Mouse (Mus musculus) midbrain, postnatal 0 days (tissue): ENCODE measurements around the gene Cryzl2. TPM values are rescaled to one million over a fixed set of nuclear protein-coding genes. Genes with fewer than 3 reads are reported as not detected.

ENCODE experiments used
- ATAC-seq: fragments of 200-750 bp; cut with Nextera tagmentation; 2 replicates; pipeline ENCODE4 v1.8.0; 2017; ENCODE audit warnings: moderate number of reproducible peaks, mild to moderate bottlenecking, moderate TSS enrichment, moderate library complexity; ENCODE audit not compliant: low FRiP score
- DNase-seq: peaks from one replicate; pipeline ENCODE4 v3.0.0-alpha.2; 2015; ENCODE audit warnings: low spot score
- H3K27ac ChIP-seq: fragments of 300-500 bp; sonication (generic); 2 replicates; pipeline ENCODE4 v1.5.1; 2014; ENCODE audit warnings: low read depth, mild to moderate bottlenecking, low read length, mixed read lengths
- H3K27me3 ChIP-seq: fragments of 300-500 bp; sonication (generic); 2 replicates; pipeline ENCODE4 v1.6.1; 2014; ENCODE audit warnings: low read length, control low read depth, mixed read lengths; ENCODE audit not compliant: insufficient read depth
- H3K36me3 ChIP-seq: fragments of 300-500 bp; sonication (generic); 2 replicates; pipeline ENCODE4 v1.6.1; 2014; ENCODE audit warnings: low read length, control low read depth, mixed read lengths; ENCODE audit not compliant: insufficient read depth
- H3K4me1 ChIP-seq: fragments of 300-500 bp; sonication (generic); 2 replicates; pipeline ENCODE4 v1.6.1; 2014; ENCODE audit warnings: mild to moderate bottlenecking, control low read depth, antibody characterized with exemption, low read length, mixed read lengths; ENCODE audit not compliant: insufficient read depth
- H3K4me2 ChIP-seq: fragments of 300-500 bp; sonication (generic); 2 replicates; pipeline ENCODE4 v1.6.1; 2014; ENCODE audit warnings: low read depth, mild to moderate bottlenecking, low read length, mixed read lengths; ENCODE audit not compliant: poor library complexity, severe bottlenecking
- H3K4me3 ChIP-seq: fragments of 300-500 bp; sonication (generic); 2 replicates; pipeline ENCODE4 v1.5.1; 2014; ENCODE audit warnings: low read depth, mild to moderate bottlenecking, low read length, moderate library complexity
- H3K9ac ChIP-seq: fragments of 300-500 bp; sonication (generic); replicated peaks from 2 replicates; pipeline ENCODE4 v1.6.1; 2014; ENCODE audit warnings: mild to moderate bottlenecking, low read length, moderate library complexity, mixed read lengths; ENCODE audit not compliant: poor library complexity, severe bottlenecking
- H3K9me3 ChIP-seq: fragments of 300-500 bp; sonication (generic); 2 replicates; pipeline ENCODE4 v1.6.1; 2016; ENCODE audit warnings: low read length, control low read depth
- CTCF ChIP-seq: IDR thresholded peaks from 2 replicates; pipeline ENCODE4 v1.5.1; 2016; ENCODE audit warnings: antibody characterized with exemption, mild to moderate bottlenecking
- WGBS: fragments of 180-500 bp; shearing (Covaris S2); extraction: QIAGEN DNeasy Blood & Tissue Kit; methylation state at CpG from one replicate; pipeline ENCODE4 v1.1.7; 2014; 5-methylcytosine and 5-hydroxymethylcytosine counted together
- polyA plus RNA-seq: library from polyadenylated mRNA; unstranded; fragments of >200 nt; fragmentation: Nextera tagmentation; extraction: Ambion mirVana; gene quantifications from 2 replicates; pipeline ENCODE4 v1.2.1, GENCODE M21; 2015
- total RNA-seq: library from RNA; depleted of rRNA; stranded (reverse); fragments of >200 nt; gene quantifications from 2 replicates; pipeline ENCODE4 v1.2.3, GENCODE M21; 2014

The Cryzl2 gene
- total and polyA plus RNA-seq, 2 experiments from 2014 or later: 9.0 to 9.4 TPM

- Histone ChIP-seq H3K27me3 (no peaks in the 10 kb centered on the region), H3K4me3 (no peak overlapping the region), H3K4me2 (no peak overlapping the region), H3K9me3 (no peaks in the 10 kb centered on the region), H3K27ac (no peak overlapping the region), H3K9ac (no peak overlapping the region), H3K36me3 (no peaks in the 10 kb centered on the region), H3K4me1 (no peaks in the 10 kb centered on the region)
- WGBS: 94% methylated on average over 7 of the region's 7 CpGs
- no peak for DNase-seq
- TF ChIP-seq CTCF: no peak
- no peak for ATAC-seq
Measured at GRCm38 (mm10) chr1:157472716-157473115, 14.3 kb downstream of the Cryzl2 start.

GRCm38 (mm10) chr1:157474865-157475264 lies 16.5 kb downstream of the Cryzl2 start:
- WGBS: 90% methylated on average over 8 of the region's 8 CpGs
- H3K4me3 ChIP-seq: no peak overlapping the region
- H3K27ac ChIP-seq: no peak overlapping the region
- H3K4me1 ChIP-seq: no peaks in the 10 kb centered on the region
- H3K4me2 ChIP-seq: no peak overlapping the region
- H3K9me3 ChIP-seq: no peaks in the 10 kb centered on the region
- DNase-seq: no peak
- no peak for ATAC-seq
- no peak overlapping the region for H3K9ac ChIP-seq
- no peaks in the 10 kb centered on the region for H3K27me3 ChIP-seq
- H3K36me3 ChIP-seq: no peaks in the 10 kb centered on the region
- no peak for TF ChIP-seq CTCF

- H3K9me3 ChIP-seq: no peaks in the 10 kb centered on the region
- 79% methylated on average over 2 of the region's 2 CpGs for WGBS
- H3K36me3 ChIP-seq: no peaks in the 10 kb centered on the region
- no peaks in the 10 kb centered on the region for H3K27me3 ChIP-seq
- H3K4me1 ChIP-seq: no peaks in the 10 kb centered on the region
- no peak for TF ChIP-seq CTCF
- no peak overlapping the region for H3K9ac ChIP-seq
- H3K27ac ChIP-seq: no peak overlapping the region
- H3K4me2 ChIP-seq: no peak overlapping the region
- ATAC-seq (no peak), DNase-seq (no peak)
- no peak overlapping the region for H3K4me3 ChIP-seq
Measured at GRCm38 (mm10) chr1:157476231-157476630, 17.9 kb downstream of the Cryzl2 start.

- TF ChIP-seq CTCF: peak; percentile 13; the same call in 1 of the 2 replicates
- WGBS: 27% methylated on average over 9 of the region's 9 CpGs
- Histone ChIP-seq H3K27me3 (no peaks in the 10 kb centered on the region), H3K36me3 (no peaks in the 10 kb centered on the region), H3K27ac (no peak overlapping the region), H3K4me1 (no peaks in the 10 kb centered on the region), H3K9ac (no peak overlapping the region), H3K4me2 (no peak overlapping the region), H3K9me3 (no peaks in the 10 kb centered on the region), H3K4me3 (no peak overlapping the region)
- ATAC-seq: no peak
- DNase-seq: no peak
Measured at GRCm38 (mm10) chr1:157480090-157480489, 21.7 kb downstream of the Cryzl2 start.

GRCm38 (mm10) chr1:157480901-157481300 lies 22.5 kb downstream of the Cryzl2 start:
- H3K27ac ChIP-seq: no peak overlapping the region
- no peak overlapping the region for H3K9ac ChIP-seq
- H3K4me1 ChIP-seq: no peaks in the 10 kb centered on the region
- no peak overlapping the region for H3K4me2 ChIP-seq
- H3K9me3 ChIP-seq: no peaks in the 10 kb centered on the region
- H3K36me3 ChIP-seq: no peaks in the 10 kb centered on the region
- H3K27me3 ChIP-seq: no peaks in the 10 kb centered on the region
- no peak overlapping the region for H3K4me3 ChIP-seq
- TF ChIP-seq CTCF: no peak
- WGBS: 63% methylated on average over 3 of the region's 3 CpGs
- ATAC-seq (no peak), DNase-seq (no peak)

- 87% methylated on average over 6 of the region's 6 CpGs for WGBS
- Histone ChIP-seq H3K27ac (no peak overlapping the region), H3K27me3 (no peaks in the 10 kb centered on the region), H3K4me2 (no peak overlapping the region), H3K36me3 (no peaks in the 10 kb centered on the region), H3K4me3 (no peak overlapping the region), H3K9me3 (no peaks in the 10 kb centered on the region), H3K9ac (no peak overlapping the region), H3K4me1 (no peaks in the 10 kb centered on the region)
- ATAC-seq (no peak), DNase-seq (no peak)
- TF ChIP-seq CTCF: no peak
Measured at GRCm38 (mm10) chr1:157481666-157482065, 23.3 kb downstream of the Cryzl2 start.

GRCm38 (mm10) chr1:157484161-157484560 lies 25.8 kb downstream of the Cryzl2 start:
- no peaks in the 10 kb centered on the region for H3K36me3 ChIP-seq
- no peak for TF ChIP-seq CTCF
- no peaks in the 10 kb centered on the region for H3K27me3 ChIP-seq
- ATAC-seq: no peak
- H3K9ac ChIP-seq: no peak overlapping the region
- H3K27ac ChIP-seq: no peak overlapping the region
- DNase-seq: no peak
- H3K9me3 ChIP-seq: no peaks in the 10 kb centered on the region
- no peaks in the 10 kb centered on the region for H3K4me1 ChIP-seq
- WGBS: 92% methylated on average over 4 of the region's 4 CpGs
- no peak overlapping the region for H3K4me2 ChIP-seq
- H3K4me3 ChIP-seq: no peak overlapping the region
